Mouse (Mus musculus): ENCODE measurements at regions not wholly inside any gene's neighbourhood (a gene's known extent, or its start where the extent isn't known, plus 50 kb on each side); places are given as distances from the start of the nearest gene placed in this dataset.
"Not testable (repeated sequence)": the region's sequence is repeated elsewhere in the genome, so short reads cannot be mapped to it uniquely, and the experiment has no call there.

DNA sequence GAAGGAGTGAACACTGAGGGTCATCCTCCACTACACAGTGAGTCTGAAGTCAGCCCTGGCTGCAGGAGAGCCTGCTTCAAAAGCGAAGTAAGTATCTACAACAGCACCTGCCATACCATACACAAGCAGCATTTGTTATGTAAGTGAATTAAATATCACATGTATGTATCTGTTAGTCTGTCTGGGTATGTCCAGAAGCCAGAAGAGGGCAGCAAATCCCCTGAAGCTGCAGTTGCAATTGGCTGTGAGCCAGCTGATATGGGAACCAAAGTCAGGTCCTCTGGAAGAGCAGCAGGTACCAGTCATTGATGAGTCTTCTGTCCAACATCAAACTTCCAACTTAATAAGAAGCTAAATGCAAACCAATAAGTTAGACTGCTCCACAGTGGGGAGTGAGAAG is 239.8 kb upstream of the Smim15 start:
- intact Hi-C loops (cut with DNase I) = no loop called here
- DNase-seq (ENCODE audit: low spot score in 2 of 2) = no peak

DNA sequence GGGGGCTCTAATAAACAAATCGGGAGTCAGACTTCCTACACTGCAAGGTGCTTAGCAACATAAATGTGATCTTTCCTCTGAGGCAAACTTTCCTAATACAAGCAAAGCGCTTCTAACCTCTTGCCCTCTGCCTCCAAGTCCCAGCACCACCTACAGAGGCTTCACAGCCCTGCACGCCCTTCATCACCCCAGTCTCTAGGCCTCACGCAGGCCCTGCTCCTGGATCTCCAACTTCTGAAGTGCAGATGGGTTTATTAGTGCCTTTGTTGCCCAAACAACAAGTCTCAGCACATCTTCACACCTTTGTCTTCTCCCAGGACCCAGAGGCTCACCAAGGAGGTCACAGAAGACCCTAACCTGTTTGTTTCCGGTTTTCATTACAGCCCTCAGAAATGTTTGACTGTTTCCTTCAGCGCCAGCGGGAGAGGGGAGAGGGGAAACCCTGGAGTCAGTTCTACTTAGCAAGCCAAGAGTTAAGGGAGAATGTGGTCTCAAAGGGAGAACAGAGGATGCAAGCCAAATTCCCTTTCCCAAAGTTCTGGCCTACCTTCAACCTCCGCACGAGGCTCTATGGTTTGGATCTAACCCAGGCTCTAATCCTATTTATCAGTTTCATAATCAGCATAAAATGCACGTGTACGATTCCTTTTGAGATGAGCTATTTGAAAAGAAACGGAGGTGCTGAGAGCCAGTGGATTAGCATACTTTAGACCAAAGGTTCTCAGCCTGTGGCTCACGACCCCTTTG is 244.9 kb upstream of the Smim15 start:
- no peak for DNase-seq (ENCODE audit: low spot score in 2 of 2)
- intact Hi-C loops (cut with DNase I) = no loop called here

DNA sequence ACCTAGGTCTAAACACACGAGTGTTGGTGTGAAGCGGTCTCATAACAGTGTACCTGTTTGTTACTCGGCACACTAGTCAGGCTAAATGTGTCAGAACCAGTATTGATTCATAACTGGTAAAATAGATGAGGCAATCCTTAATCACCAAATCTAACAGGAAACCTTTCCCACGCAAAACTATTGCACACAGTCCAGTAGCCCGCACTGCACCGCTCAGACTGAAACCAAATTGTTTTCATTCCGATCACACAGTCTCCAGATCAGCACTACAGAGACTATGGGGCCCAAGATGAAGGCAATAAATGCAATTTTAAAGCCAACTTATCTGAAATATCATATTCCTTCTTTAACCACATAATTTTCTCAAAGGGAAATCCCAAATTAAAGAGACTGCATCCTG is 246.1 kb upstream of the Smim15 start:
- no peak for DNase-seq (ENCODE audit: low spot score in 2 of 2)
- intact Hi-C loops (cut with DNase I) = no loop called here

- no peak for DNase-seq (ENCODE audit: low spot score in 2 of 2)
- intact Hi-C loops (cut with DNase I) = no loop called here
Observed at GRCm38 (mm10) chr13:107795516-107795915, 248.7 kb upstream of the Smim15 start.

GRCm38 (mm10) chr13:107791770-107792169 is 252.5 kb upstream of the Smim15 start:
- intact Hi-C loops (cut with DNase I) = no loop called here
- DNase-seq (ENCODE audit: low spot score in 2 of 2) = no peak

GRCm38 (mm10) chr13:107784971-107785370 is 259.3 kb upstream of the Smim15 start:
- intact Hi-C loops (cut with DNase I) = no loop called here
- no peak for DNase-seq (ENCODE audit: low spot score in 2 of 2)

- intact Hi-C loops (cut with DNase I) = no loop called here
- no peak for DNase-seq (ENCODE audit: low spot score in 2 of 2)
Observed at GRCm38 (mm10) chr13:107781741-107782140, 262.5 kb upstream of the Smim15 start.

DNA sequence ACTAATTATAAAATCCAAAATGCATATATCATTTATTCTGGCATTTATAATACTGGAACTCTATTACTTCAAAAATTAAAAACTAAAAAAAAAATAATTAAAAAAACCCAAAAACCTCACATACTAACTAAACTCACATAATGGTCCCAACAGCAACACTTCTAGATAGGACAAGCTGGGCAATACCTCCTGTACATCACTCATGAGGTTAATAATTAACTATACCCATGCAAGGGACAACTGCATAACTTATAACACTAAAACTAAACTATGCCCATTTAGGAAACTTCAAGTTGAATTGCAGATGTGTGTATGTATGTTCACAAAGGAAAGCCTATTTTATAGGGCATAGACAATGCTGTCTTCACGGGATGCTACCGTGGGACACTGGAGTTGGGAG is 263.0 kb upstream of the Smim15 start:
- no peak for DNase-seq (ENCODE audit: low spot score in 2 of 2)
- intact Hi-C loops (cut with DNase I) = no loop called here

DNA sequence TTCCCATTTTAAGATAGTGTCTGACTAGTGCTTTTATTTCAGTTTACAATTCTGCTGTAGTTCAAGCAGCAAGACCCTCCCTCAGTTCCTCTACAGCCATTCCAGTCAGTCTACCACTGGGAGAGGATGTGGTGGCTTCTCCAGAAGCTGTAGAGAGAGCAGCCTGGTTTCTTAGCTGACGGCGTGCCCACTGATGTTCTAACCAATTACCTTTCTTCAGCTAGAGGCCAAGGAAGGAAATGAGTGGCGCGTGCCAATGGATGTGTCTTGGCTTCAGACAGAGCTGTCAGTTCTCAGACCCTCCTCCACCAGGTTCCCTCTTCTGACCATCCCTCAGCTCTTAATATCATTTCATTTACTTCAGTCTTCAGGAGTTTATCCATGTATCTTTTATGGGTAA is 264.7 kb upstream of the Smim15 start:
- DNase-seq (ENCODE audit: low spot score in 2 of 2) = no peak
- intact Hi-C loops (cut with DNase I) = no loop called here

DNA sequence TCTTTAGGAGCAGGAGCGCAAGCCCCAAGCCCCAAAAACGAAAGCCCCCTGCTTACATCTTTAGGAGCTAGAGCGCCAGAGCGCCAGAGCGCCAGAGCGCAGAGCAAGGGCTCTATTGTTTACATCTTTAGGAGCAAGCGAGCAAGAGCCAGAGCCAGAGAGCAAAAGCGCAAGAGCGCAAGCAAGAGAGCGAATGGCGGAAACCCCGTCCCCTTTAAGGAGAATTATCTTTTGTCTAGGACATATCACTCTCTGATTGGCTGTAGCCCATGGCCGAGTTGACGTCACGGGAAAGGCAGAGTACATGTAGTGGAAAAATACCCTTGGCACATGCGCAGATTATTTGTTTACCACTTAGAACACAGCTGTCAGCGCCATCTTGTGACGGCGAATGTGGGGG is 269.7 kb upstream of the Smim15 start:
- intact Hi-C loops (cut with DNase I); DNase-seq (ENCODE audit: low spot score in 2 of 2): not testable (repeated sequence)

DNA sequence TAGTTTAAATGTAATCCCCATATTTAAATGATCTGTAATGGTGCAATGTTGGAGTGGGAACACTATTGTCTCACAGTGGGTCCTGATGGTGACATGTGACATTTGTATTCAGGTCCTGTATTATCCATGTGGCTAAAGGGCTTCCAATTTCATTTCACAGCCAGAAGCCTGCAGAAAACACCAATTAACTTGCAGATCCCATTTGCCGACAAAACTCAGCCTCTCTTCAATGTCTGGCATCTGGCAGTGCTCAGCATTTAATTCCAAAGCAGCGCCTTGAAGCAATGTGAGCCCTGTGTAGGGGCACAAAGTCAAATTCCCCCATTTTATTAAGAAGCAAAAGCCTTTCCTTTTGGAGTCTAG is 277.0 kb upstream of the Smim15 start:
- intact Hi-C loops (cut with DNase I) = loop anchor here (5.0 to 10.0 kb wide), 2 partner anchors 120 to 388 kb away; partner anchors contain the start of genes Ercc8 and Ndufaf2
- DNase-seq (ENCODE audit: low spot score in 2 of 2) = no peak

DNA sequence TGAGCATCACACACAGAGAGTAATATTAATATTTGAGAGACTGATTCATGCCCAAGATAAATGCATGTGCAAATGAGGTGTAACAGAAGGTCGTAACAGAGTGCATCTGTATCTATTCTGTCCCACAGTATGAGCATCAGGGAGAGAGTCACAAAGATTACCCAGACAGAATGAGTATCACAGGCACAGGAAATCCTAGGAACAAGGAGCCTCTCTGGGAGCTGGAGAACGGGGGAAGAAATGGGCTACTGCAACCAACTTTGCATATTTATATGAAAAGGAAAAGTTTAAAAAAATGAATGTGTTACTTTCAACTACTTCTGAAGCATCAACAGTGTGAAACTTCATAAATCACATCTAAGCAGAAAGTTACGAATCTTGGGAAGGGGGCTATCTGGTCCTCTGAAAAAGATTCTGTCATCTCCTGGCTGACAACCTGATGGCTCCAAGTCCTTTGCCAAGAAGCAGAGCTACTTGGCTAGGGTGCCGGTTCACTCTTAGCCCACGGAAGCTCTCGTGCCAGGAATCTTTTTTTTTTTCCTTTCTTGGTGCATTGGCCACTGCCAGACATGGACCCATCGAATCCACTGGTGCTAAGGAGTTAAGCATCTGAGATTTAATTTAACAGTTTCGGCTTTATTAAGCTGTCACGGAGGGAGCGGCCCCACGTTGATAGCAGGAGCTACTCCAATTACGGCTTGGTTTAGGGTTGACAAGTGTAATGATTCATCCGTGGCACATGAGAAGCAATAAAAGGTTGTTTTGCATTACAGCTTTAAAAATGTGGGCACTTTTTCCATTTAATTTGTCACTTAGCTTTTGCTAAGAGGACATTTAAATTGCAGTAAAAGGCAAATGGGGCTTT is 277.6 kb upstream of the Smim15 start:
- intact Hi-C loops (cut with DNase I) = loop anchor here (5.0 to 10.0 kb wide), 2 partner anchors 121 to 388 kb away; partner anchors contain the start of genes Ercc8 and Ndufaf2
- DNase-seq (ENCODE audit: low spot score in 2 of 2) = peak; percentile 26 to 29

- no peak for DNase-seq (ENCODE audit: low spot score in 2 of 2)
- intact Hi-C loops (cut with DNase I) = loop anchor here (10.0 kb wide), 1 partner anchor 391 kb away; the partner anchor contains the start of genes Ercc8 and Ndufaf2
Observed at GRCm38 (mm10) chr13:107763911-107764310, 280.3 kb upstream of the Smim15 start.

DNA sequence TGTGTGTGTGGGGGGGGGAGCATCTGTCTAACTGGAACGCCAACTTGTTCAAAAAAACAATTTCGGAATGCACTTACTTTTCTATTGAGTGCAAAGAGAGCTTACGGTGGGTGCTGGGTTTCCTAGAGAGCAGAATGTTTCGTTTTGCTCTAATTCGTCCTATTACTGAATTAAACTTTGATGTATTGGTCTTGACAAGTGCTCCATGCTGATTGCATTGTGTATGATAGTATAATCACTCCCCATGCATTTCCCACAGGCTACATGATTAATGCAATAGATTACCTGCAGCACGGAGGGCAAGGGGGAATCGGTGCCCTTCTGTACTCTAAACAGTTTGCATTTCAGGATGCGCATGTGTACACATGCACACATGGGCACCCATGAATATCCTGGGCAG is 283.7 kb upstream of the Smim15 start:
- intact Hi-C loops (cut with DNase I) = loop anchor here (10.0 kb wide), 1 partner anchor 394 kb away; the partner anchor contains the start of genes Ercc8 and Ndufaf2

GRCm38 (mm10) chr13:107758327-107759095 is 285.7 kb upstream of the Smim15 start:
- intact Hi-C loops (cut with DNase I) = loop anchor here (10.0 kb wide), 1 partner anchor 286 kb away; the partner anchor contains the start of gene Smim15
- no peak for DNase-seq (ENCODE audit: low spot score in 2 of 2)

More for the DNA sequence above, 283.7 kb upstream of the Smim15 start:
- no peak for DNase-seq (ENCODE audit: low spot score in 2 of 2)

GRCm38 (mm10) chr13:107752745-107753144 is 291.5 kb upstream of the Smim15 start:
- intact Hi-C loops (cut with DNase I) = loop anchor here (10.0 kb wide), 1 partner anchor 292 kb away; the partner anchor contains the start of gene Smim15
- no peak for DNase-seq (ENCODE audit: low spot score in 2 of 2)

GRCm38 (mm10) chr13:107743464-107744218 is 300.6 kb upstream of the Smim15 start:
- no peak for DNase-seq (ENCODE audit: low spot score in 2 of 2)
- intact Hi-C loops (cut with DNase I) = no loop called here

DNA sequence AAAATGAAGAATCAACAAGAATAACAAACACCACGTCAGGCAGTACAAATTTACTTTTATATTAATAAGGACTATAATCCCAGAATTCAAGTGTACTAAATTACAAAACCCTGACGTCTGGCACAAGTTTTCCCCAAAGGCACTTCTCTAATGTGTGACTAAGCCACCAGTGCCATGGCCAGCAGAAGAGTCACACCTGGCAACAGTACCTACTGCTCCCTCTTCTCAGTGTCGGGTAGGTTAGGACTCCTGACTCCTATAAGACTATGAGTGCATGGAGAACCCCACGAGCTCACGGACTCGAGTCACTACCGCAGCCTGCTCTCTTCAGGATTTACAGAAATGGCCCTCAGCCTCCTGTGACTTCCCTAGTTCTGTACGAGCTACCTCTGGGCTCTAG is 307.7 kb upstream of the Smim15 start:
- intact Hi-C loops (cut with DNase I) = no loop called here
- no peak for DNase-seq (ENCODE audit: low spot score in 2 of 2)

Data from left cerebral cortex, postnatal 36 days (tissue).